Mouse (Mus musculus) hindbrain, embryonic 14.5 days (tissue): ENCODE data around the gene Lrch1. TPM values are rescaled to one million over a fixed set of nuclear protein-coding genes. Genes with fewer than 3 reads are reported as not detected.

Experiments used
- ATAC-seq: fragments of 200-750 bp; cut with Nextera tagmentation; 2 replicates; pipeline ENCODE4 v1.8.0; 2017; ENCODE audit warnings: moderate number of reproducible peaks, mild to moderate bottlenecking, moderate TSS enrichment, moderate library complexity; ENCODE audit not compliant: low FRiP score
- DNase-seq: peaks from one replicate; pipeline ENCODE4 v3.0.0-alpha.2; 2015; ENCODE audit warnings: low spot score
- H3K27ac ChIP-seq: fragments of 300-500 bp; sonication (generic); 2 replicates; pipeline ENCODE4 v1.5.1; 2014; ENCODE audit warnings: mild to moderate bottlenecking, moderate library complexity
- H3K27me3 ChIP-seq: fragments of 300-500 bp; sonication (generic); 2 replicates; pipeline ENCODE4 v1.6.1; 2014; ENCODE audit warnings: mild to moderate bottlenecking, low read length, mixed read lengths; ENCODE audit not compliant: control insufficient read depth, insufficient read depth
- H3K36me3 ChIP-seq: fragments of 300-500 bp; sonication (generic); replicated peaks from 2 replicates; pipeline ENCODE4 v1.6.1; 2014; ENCODE audit not compliant: control insufficient read depth, insufficient read depth
- H3K4me1 ChIP-seq: fragments of 300-500 bp; sonication (generic); replicated peaks from 2 replicates; pipeline ENCODE4 v1.6.1; 2014; ENCODE audit warnings: antibody characterized with exemption, low read length, mixed read lengths; ENCODE audit not compliant: control insufficient read depth, insufficient read depth
- H3K4me2 ChIP-seq: fragments of 300-500 bp; sonication (generic); replicated peaks from 2 replicates; pipeline ENCODE4 v1.6.1; 2014; ENCODE audit warnings: mild to moderate bottlenecking, moderate library complexity
- H3K4me3 ChIP-seq: fragments of 300-500 bp; sonication (generic); replicated peaks from 2 replicates; pipeline ENCODE4 v1.5.1; 2014; ENCODE audit warnings: mild to moderate bottlenecking, low read length
- H3K9ac ChIP-seq: fragments of 300-500 bp; sonication (generic); 2 replicates; pipeline ENCODE4 v1.6.1; 2014
- H3K9me3 ChIP-seq: fragments of 300-500 bp; sonication (generic); 2 replicates; pipeline ENCODE4 v1.6.1; 2016; ENCODE audit warnings: low read length; ENCODE audit not compliant: control insufficient read depth
- WGBS: fragments of 180-500 bp; shearing (Covaris S2); extraction: QIAGEN DNeasy Blood & Tissue Kit; methylation state at CpG from one replicate; pipeline ENCODE4 v1.1.7; 2014; 5-methylcytosine and 5-hydroxymethylcytosine counted together
- polyA plus RNA-seq: library from polyadenylated mRNA; unstranded; fragments of >200 nt; fragmentation: Nextera tagmentation; extraction: Ambion mirVana; gene quantifications from 2 replicates; pipeline ENCODE4 v1.2.1, GENCODE M21; 2014

Lrch1 gene
- polyA plus RNA-seq, 1 experiment from 2014 or later, result 22.0 TPM

DNA sequence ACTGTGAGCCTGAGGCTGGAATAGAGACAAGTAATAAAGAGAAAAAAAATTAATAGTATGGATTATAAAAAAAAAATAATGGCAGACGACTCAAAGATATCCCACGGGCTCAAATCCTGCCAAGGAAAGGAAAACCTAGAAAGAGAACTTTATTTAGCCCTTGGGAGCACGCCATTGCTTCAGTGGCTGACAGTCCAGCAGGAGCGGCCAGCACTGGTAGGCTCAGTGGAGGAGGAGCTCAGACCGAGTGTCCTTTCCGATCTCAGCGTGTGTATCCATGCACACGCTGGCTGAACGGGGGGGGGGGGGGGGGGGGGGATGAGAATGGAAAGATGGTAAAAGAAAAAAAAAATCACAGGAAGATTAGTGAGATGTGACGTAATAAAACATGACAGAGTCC, 68.2 kb downstream of the Lrch1 start:
- Histone ChIP-seq H3K27ac (no peak overlapping the region), H3K27me3 (no peaks in the 10 kb centered on the region), H3K4me1 (peaks cover 26% of the 10 kb centered on the region), H3K9ac (no peak overlapping the region), H3K9me3 (no peaks in the 10 kb centered on the region), H3K4me2 (no peak overlapping the region), H3K4me3 (no peak overlapping the region), H3K36me3 (no peaks in the 10 kb centered on the region)
- DNase-seq (no peak), ATAC-seq (no peak)
- WGBS, result 52% methylated on average over 10 of the region's 10 CpGs

DNA sequence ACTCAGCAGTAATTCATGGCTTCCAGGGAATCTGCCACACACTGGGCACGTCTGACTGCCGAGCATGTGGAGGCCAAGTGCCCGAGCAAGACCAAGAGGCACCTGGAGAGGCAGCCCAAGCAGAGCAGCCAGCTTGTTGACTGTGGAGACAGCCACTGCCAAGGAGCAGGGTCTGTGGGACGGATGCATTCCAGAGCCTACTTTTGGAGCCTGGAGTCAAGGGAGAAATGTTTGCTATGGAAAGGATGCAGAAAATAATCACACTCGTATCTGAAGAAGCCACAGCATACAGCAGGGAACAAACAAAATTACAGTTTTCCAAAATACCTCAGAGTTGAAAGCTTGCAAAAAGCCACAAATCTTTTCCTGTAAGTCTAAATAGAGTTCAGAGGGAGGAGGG, 70.4 kb downstream of the Lrch1 start:
- H3K27me3 ChIP-seq, result no peaks in the 10 kb centered on the region
- H3K4me3 ChIP-seq, result no peak overlapping the region
- no peaks in the 10 kb centered on the region for H3K9me3 ChIP-seq
- no peak overlapping the region for H3K4me2 ChIP-seq
- no peak for DNase-seq
- H3K9ac ChIP-seq, result no peak overlapping the region
- WGBS, result 58% methylated on average over 5 of the region's 5 CpGs
- peaks cover 10% of the 10 kb centered on the region; the same call in 1 of the 2 replicates for H3K4me1 ChIP-seq
- no peak overlapping the region for H3K27ac ChIP-seq
- no peaks in the 10 kb centered on the region for H3K36me3 ChIP-seq
- no peak; the same call in 1 of the 2 replicates for ATAC-seq

DNA sequence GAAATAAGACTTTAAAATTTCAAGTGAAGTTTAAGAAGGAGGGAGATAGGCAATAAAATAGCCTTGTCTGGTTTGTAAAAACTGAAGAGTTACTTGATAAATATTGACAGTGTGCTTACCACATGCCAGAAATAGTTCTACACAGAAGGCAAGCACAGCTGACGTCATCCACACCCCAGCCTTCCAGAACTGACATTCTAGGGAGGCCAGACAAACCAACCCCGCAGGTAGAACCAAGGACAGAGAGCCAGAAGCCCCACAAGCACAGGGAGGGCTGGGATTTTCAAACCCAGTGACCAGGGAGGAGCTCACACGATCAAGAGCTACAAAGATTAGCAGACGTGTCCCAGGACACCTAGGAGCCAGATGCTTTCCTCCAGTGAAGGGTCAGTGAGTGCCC, 76.5 kb downstream of the Lrch1 start:
- no peak overlapping the region for H3K4me2 ChIP-seq
- H3K36me3 ChIP-seq, result no peaks in the 10 kb centered on the region
- no peaks in the 10 kb centered on the region for H3K27me3 ChIP-seq
- no peak for ATAC-seq
- no peak for DNase-seq
- peaks cover 17% of the 10 kb centered on the region for H3K4me1 ChIP-seq
- H3K9ac ChIP-seq, result no peak overlapping the region
- 67% methylated on average over 4 of the region's 4 CpGs for WGBS
- no peak overlapping the region for H3K4me3 ChIP-seq
- H3K9me3 ChIP-seq, result no peaks in the 10 kb centered on the region
- no peak overlapping the region for H3K27ac ChIP-seq

DNA sequence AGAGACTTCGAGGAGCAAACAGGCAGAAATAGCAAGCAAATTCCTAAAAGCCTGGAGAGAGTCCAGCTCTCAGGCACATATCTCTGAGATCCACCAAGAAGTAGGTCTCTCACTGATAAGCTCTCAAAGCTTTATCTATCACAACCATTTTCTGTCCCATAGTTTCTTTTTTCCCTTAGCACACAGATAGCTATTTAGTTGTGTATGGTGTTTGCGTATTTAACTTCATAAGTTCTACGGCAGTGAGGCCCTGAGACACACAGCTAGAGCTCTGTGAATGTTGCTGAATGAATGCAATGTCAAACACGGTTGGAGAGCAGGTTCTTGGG, 78.8 kb downstream of the Lrch1 start:
- no peak overlapping the region for H3K9ac ChIP-seq

DNA sequence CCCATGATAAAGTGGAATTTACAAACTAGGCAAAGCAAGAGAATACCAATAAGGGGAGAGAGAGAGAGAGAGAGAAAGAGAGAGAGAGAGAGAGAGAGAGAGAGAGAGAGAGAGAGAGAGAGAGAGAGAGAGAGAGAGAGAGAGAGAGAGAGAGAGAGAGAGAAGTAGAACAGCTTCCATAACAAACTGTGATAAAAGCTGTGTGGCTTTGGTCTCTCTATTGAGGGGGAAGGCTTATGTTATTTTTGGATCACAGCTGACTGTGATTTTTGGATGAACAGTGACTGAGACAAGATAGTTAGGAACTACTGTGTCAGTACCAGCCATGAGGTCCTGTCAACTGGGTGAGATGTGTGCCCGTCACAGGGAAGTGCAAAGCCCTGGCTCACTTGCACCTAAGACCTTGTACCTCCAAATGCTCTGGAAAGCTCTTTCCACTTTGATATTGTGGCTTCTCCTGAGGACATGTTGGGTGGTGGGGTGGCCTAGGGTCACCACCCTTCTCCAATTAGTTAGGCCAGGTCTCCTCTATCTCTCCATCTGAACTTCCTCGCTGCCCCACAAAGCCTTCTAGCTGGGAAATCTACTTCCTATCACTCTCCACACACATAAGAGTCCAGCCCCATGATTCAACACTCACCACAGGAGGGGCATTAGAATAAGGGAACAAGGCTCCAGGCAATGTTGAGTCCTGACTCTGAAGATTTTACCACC, 79.3 kb downstream of the Lrch1 start:
- no peak overlapping the region for H3K27ac ChIP-seq
- DNase-seq (no peak), ATAC-seq (no peak)
- 92% methylated on average over 2 of the region's 2 CpGs for WGBS
- H3K4me3 ChIP-seq, result no peak overlapping the region
- peaks cover 24% of the 10 kb centered on the region for H3K4me1 ChIP-seq
- H3K9ac ChIP-seq, result no peak overlapping the region
- H3K4me2 ChIP-seq, result no peak overlapping the region; the same call in 1 of the 2 replicates
- no peaks in the 10 kb centered on the region for H3K27me3 ChIP-seq
- H3K9me3 ChIP-seq, result no peaks in the 10 kb centered on the region
- no peaks in the 10 kb centered on the region for H3K36me3 ChIP-seq

More for the DNA sequence above, 78.8 kb downstream of the Lrch1 start:
- no peak overlapping the region for H3K4me3 ChIP-seq
- no peak overlapping the region for H3K27ac ChIP-seq
- no peak for DNase-seq
- peaks cover 24% of the 10 kb centered on the region for H3K4me1 ChIP-seq
- no peaks in the 10 kb centered on the region for H3K36me3 ChIP-seq
- no peaks in the 10 kb centered on the region for H3K9me3 ChIP-seq
- WGBS, result 88% methylated on average over 4 of the region's 4 CpGs
- ATAC-seq, result no peak
- no peak overlapping the region for H3K4me2 ChIP-seq
- no peaks in the 10 kb centered on the region for H3K27me3 ChIP-seq

DNA sequence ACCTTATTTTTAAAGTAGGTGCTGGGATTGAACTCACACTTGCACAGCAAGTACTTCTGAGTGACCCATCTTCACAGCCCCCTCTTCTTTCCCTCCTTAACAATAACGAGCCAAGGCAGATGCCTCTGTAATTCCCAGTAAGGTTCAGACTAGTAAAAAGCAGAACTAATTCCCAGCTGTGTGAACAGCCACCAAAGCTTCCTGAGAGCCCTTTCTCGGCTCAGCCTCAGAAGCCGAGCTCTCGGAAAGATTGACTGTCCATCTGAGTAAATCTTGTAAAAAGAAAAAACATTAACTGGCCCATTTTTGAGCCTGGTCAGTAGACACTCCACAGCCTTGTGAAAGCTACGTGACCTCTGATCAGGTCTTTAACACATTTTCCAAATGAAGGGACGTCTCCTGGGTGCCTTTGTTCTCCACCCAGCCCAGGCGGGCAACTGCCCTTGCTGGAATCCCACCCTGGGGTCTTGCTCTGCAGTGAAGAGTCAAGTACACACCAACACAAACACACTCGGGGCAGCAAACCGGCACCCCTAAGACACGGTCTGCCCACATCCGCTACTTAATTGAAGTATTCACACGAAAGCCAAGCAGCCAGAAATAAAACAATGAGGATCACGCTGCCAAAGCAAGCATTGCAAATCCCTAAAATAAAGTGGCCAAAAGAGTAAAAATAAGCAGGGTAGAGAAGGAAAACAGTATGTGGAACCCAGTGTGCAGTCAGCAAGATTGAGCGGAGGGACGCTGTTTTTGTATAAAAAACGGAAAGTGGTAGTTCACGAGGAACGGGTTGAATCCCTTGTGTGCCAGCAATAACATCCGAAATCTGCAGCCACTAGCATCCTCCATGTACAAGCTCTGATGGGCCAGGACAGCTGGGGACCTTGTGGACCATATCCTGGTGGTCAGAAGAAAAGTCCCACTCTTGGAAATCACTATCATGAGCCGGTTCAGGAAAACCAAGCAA, 80.3 kb downstream of the Lrch1 start:
- ATAC-seq, result no peak
- WGBS, result 28% methylated on average over 20 of the region's 20 CpGs
- 0 out of 2 replicates have a peak overlapping the region, but pooled peaks have one; percentile 6 for H3K4me3 ChIP-seq

DNA sequence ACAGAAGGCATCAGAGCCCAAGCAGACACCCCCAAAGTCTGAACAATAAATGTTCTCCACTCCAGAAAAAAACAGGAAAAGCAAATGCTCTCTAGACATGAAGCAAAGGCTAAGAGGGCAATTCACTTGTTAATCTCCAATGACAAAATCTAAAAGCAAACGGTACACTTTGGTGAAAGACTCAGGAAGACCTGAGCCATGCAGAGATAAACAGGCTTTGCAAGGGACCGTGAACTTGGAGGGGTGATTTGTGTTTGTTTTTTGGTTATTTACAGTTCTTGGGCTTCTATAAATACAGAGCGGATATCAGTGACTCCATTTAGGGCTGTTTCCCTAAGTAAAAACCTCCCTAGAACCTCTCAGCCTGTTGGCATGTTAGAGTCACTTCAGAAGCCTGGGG, 81.9 kb downstream of the Lrch1 start:
- ATAC-seq (no peak), DNase-seq (no peak)
- Histone ChIP-seq H3K4me2 (no peak overlapping the region), H3K9me3 (no peaks in the 10 kb centered on the region), H3K27ac (no peak overlapping the region), H3K27me3 (no peaks in the 10 kb centered on the region), H3K4me1 (peaks cover 24% of the 10 kb centered on the region), H3K9ac (no peak overlapping the region), H3K36me3 (no peaks in the 10 kb centered on the region), H3K4me3 (no peak overlapping the region)
- WGBS, result 78% methylated on average over 3 of the region's 3 CpGs

More for the DNA sequence above, 80.3 kb downstream of the Lrch1 start:
- DNase-seq, result no peak
- H3K9me3 ChIP-seq, result no peaks in the 10 kb centered on the region
- H3K27me3 ChIP-seq, result no peaks in the 10 kb centered on the region
- H3K4me2 ChIP-seq, result peak overlapping the region; percentile 46
- peaks cover 24% of the 10 kb centered on the region for H3K4me1 ChIP-seq
- peak overlapping the region; percentile 32; the same call in 1 of the 2 replicates for H3K9ac ChIP-seq
- H3K36me3 ChIP-seq, result no peaks in the 10 kb centered on the region
- peak overlapping the region; percentile 14; the same call in 1 of the 2 replicates for H3K27ac ChIP-seq

DNA sequence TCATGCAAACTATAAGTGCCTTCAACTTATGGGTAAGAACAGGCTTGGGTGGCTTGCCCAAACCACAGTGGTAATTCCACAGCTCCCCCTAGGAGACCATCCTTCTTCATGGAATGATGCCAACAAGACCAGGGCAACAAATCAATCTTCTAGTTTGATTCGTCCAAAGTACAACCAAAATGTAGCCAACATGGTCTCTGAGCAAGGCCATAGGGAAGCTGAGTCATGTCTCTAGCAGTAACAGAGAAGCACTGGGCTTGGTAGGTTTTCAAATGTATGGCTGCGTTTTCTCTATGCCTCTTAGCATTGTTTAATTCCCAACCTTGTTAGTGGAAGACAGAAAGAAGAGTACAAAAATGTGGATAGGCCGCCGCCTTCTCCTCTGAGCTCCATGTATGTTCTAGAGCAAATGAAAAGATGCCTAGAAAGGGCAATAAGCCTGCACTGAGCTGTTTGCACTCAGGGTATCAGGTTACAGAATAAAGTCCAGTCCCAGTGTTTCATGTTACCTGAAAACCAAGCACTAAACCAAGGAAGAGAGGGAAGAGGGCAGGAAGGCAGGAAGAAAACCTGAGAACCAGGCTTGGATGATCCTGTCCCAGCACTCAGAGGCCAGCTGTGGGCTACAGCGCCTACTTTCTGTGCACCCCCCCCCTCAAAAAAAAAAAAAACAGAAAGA, 82.7 kb downstream of the Lrch1 start:
- H3K4me2 ChIP-seq, result no peak overlapping the region
- no peak for ATAC-seq

DNA sequence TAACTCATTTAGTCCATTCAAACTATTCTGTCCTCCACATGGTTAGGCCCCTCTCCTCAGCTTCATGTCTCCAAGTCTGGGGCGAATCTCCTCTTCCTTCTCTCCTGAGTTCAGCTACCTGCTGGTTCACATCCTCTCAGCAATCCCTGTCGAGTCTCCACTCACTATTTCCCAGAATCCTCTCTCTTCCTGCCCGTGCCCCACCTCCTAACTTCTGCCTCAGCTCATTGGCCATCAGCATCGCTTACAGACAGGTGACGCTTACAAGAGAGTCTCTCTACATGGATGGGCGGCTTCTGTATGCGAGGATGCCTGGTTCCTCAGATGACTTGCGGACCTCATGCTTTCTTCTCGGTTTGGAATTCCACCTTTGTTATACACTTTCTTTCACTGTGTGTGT, 86.2 kb downstream of the Lrch1 start:
- Histone ChIP-seq H3K36me3 (0 out of 2 replicates have a peak, but pooled peaks cover 10% of the 10 kb centered on the region), H3K4me2 (no peak overlapping the region), H3K27ac (no peak overlapping the region), H3K4me1 (0 out of 2 replicates have a peak, but pooled peaks cover 9% of the 10 kb centered on the region), H3K4me3 (no peak overlapping the region), H3K9me3 (no peaks in the 10 kb centered on the region), H3K27me3 (no peaks in the 10 kb centered on the region), H3K9ac (no peak overlapping the region)
- 91% methylated on average over 9 of the region's 9 CpGs for WGBS
- DNase-seq (no peak), ATAC-seq (no peak)

More for the DNA sequence above, 82.7 kb downstream of the Lrch1 start:
- WGBS, result 88% methylated on average over 5 of the region's 5 CpGs
- no peaks in the 10 kb centered on the region for H3K27me3 ChIP-seq
- H3K9ac ChIP-seq, result no peak overlapping the region
- no peak overlapping the region for H3K4me3 ChIP-seq
- no peaks in the 10 kb centered on the region for H3K36me3 ChIP-seq
- DNase-seq, result no peak
- peaks cover 24% of the 10 kb centered on the region for H3K4me1 ChIP-seq
- H3K9me3 ChIP-seq, result no peaks in the 10 kb centered on the region
- no peak overlapping the region for H3K27ac ChIP-seq
